Mouse (Mus musculus) heart, embryonic 13.5 days (tissue): ENCODE results near the gene Speer4e. TPM values are rescaled to one million over a fixed set of nuclear protein-coding genes. Genes with fewer than 3 reads are reported as not detected.

Experiments used
- polyA plus RNA-seq: library from polyadenylated mRNA; unstranded; fragments of >200 nt; fragmentation: Nextera tagmentation; extraction: Ambion mirVana; gene quantifications from 2 replicates; pipeline ENCODE4 v1.2.1, GENCODE M21; 2015

The Speer4e gene
- polyA plus RNA-seq, 1 experiment from 2014 or later: not detected

Other genes starting within 250 kb of the Speer4e start
- not detected in 2 replicates for gene Gm9758, start 23.5 kb downstream of the Speer4e start, polyA plus RNA-seq
- gene Gm10354, start 40.5 kb upstream of the Speer4e start, polyA plus RNA-seq: not detected in 2 replicates
- gene Gm17019, start 94.6 kb upstream of the Speer4e start, polyA plus RNA-seq: not detected in 2 replicates